Mouse (Mus musculus): Measurements from ENCODE around the gene Mmp11. TPM values are rescaled to one million over a fixed set of nuclear protein-coding genes. Genes with fewer than 3 reads are reported as not detected.
"Not testable (repeated sequence)": the region's sequence is repeated elsewhere in the genome, so short reads cannot be mapped to it uniquely, and the experiment has no call there.

Gene Mmp11
- polyA plus RNA-seq, 1 experiment from 2014 or later = 25.1 TPM

- Histone ChIP-seq H3K4me3 (ENCODE audit: low read depth, low read length) (no peak overlapping the region), H3K9me3 (ENCODE audit: control insufficient read depth, low read length) (no peaks in the 10 kb centered on the region), H3K9ac (ENCODE audit: low read length) (no peak overlapping the region), H3K27ac (ENCODE audit: low read depth, low read length) (no peak overlapping the region), H3K27me3 (ENCODE audit: control insufficient read depth, insufficient read depth, low read length) (no peaks in the 10 kb centered on the region), H3K4me2 (ENCODE audit: low read depth, low read length, severe bottlenecking) (no peak overlapping the region), H3K4me1 (replicated peaks; ENCODE audit: control insufficient read depth, insufficient read depth, low read length) (peaks cover 4% of the 10 kb centered on the region; the same call in 1 of the 2 replicates), H3K36me3 (ENCODE audit: control insufficient read depth, insufficient read depth, low read length) (peaks cover 5% of the 10 kb centered on the region; the same call in 1 of the 2 replicates)
- 100% methylated on average over 1 of the region's 1 CpGs for WGBS
- DNase-seq (ENCODE audit: low spot score) (no peak), ATAC-seq (replicated peaks; ENCODE audit: low FRiP score) (no peak)
Observed at GRCm38 (mm10) chr10:75896208-75896607, 40.1 kb downstream of the Mmp11 start.

GRCm38 (mm10) chr10:75895730-75896129 is 40.6 kb downstream of the Mmp11 start:
- no peak for DNase-seq (ENCODE audit: low spot score)
- no peak for ATAC-seq (replicated peaks; ENCODE audit: low FRiP score)
- no peak overlapping the region for H3K9ac ChIP-seq (ENCODE audit: low read length)
- H3K4me2 ChIP-seq (ENCODE audit: low read depth, low read length, severe bottlenecking) = no peak overlapping the region
- H3K27ac ChIP-seq (ENCODE audit: low read depth, low read length) = no peak overlapping the region
- H3K36me3 ChIP-seq (ENCODE audit: control insufficient read depth, insufficient read depth, low read length) = peaks cover 5% of the 10 kb centered on the region; the same call in 1 of the 2 replicates
- WGBS = 94% methylated on average over 5 of the region's 5 CpGs
- no peaks in the 10 kb centered on the region for H3K27me3 ChIP-seq (ENCODE audit: control insufficient read depth, insufficient read depth, low read length)
- no peak overlapping the region for H3K4me3 ChIP-seq (ENCODE audit: low read depth, low read length)
- H3K4me1 ChIP-seq (replicated peaks; ENCODE audit: control insufficient read depth, insufficient read depth, low read length) = peaks cover 4% of the 10 kb centered on the region; the same call in 1 of the 2 replicates
- no peaks in the 10 kb centered on the region for H3K9me3 ChIP-seq (ENCODE audit: control insufficient read depth, low read length)

- Histone ChIP-seq H3K4me2 (ENCODE audit: low read depth, low read length, severe bottlenecking) (no peak overlapping the region), H3K27me3 (ENCODE audit: control insufficient read depth, insufficient read depth, low read length) (no peaks in the 10 kb centered on the region), H3K36me3 (ENCODE audit: control insufficient read depth, insufficient read depth, low read length) (peaks cover 5% of the 10 kb centered on the region; the same call in 1 of the 2 replicates), H3K27ac (ENCODE audit: low read depth, low read length) (no peak overlapping the region), H3K4me1 (replicated peaks; ENCODE audit: control insufficient read depth, insufficient read depth, low read length) (peaks cover 4% of the 10 kb centered on the region; the same call in 1 of the 2 replicates), H3K4me3 (ENCODE audit: low read depth, low read length) (no peak overlapping the region), H3K9me3 (ENCODE audit: control insufficient read depth, low read length) (no peaks in the 10 kb centered on the region), H3K9ac (ENCODE audit: low read length) (no peak overlapping the region)
- DNase-seq (ENCODE audit: low spot score) (no peak), ATAC-seq (replicated peaks; ENCODE audit: low FRiP score) (no peak)
- WGBS = 81% methylated on average over 6 of the region's 6 CpGs
Observed at GRCm38 (mm10) chr10:75894601-75895000, 41.7 kb downstream of the Mmp11 start.

GRCm38 (mm10) chr10:75893089-75893750 is 43.1 kb downstream of the Mmp11 start, which contains the start of gene Derl3:
Gene Derl3, plus strand, starts transcription at chr10:75893413.
- 1% methylated on average over 49 of the region's 51 CpGs for WGBS
- peak within 1 kb of the TSS; percentile 72 for H3K4me2 ChIP-seq (ENCODE audit: low read depth, low read length, severe bottlenecking)
- peak within 1 kb of the TSS; percentile 26 for H3K4me3 ChIP-seq (ENCODE audit: low read depth, low read length)
- peak within 1 kb of the TSS; percentile 31; the same call in 1 of the 2 replicates for H3K9ac ChIP-seq (ENCODE audit: low read length)
- no peaks in the 10 kb centered on the region for H3K9me3 ChIP-seq (ENCODE audit: control insufficient read depth, low read length)
- H3K4me1 ChIP-seq (replicated peaks; ENCODE audit: control insufficient read depth, insufficient read depth, low read length) = peaks cover 4% of the 10 kb centered on the region; the same call in 1 of the 2 replicates
- ATAC-seq (replicated peaks; ENCODE audit: low FRiP score) (peak; percentile 100), DNase-seq (ENCODE audit: low spot score) (peak; percentile 96)
- no peak within 1 kb of the TSS for H3K27ac ChIP-seq (ENCODE audit: low read depth, low read length)
- no peaks in the 10 kb centered on the region for H3K27me3 ChIP-seq (ENCODE audit: control insufficient read depth, insufficient read depth, low read length)
- H3K36me3 ChIP-seq (ENCODE audit: control insufficient read depth, insufficient read depth, low read length) = peaks cover 5% of the 10 kb centered on the region; the same call in 1 of the 2 replicates

GRCm38 (mm10) chr10:75889406-75890153 is 46.7 kb downstream of the Mmp11 start:
- ATAC-seq (replicated peaks; ENCODE audit: low FRiP score) (no peak), DNase-seq (ENCODE audit: low spot score) (no peak)
- H3K9ac ChIP-seq (ENCODE audit: low read length) = no peak overlapping the region
- H3K27me3 ChIP-seq (ENCODE audit: control insufficient read depth, insufficient read depth, low read length) = no peaks in the 10 kb centered on the region
- H3K9me3 ChIP-seq (ENCODE audit: control insufficient read depth, low read length) = no peaks in the 10 kb centered on the region
- H3K4me1 ChIP-seq (replicated peaks; ENCODE audit: control insufficient read depth, insufficient read depth, low read length) = peaks cover 4% of the 10 kb centered on the region; the same call in 1 of the 2 replicates
- 60% methylated on average over 8 of the region's 8 CpGs for WGBS
- H3K36me3 ChIP-seq (ENCODE audit: control insufficient read depth, insufficient read depth, low read length) = no peaks in the 10 kb centered on the region
- H3K27ac ChIP-seq (ENCODE audit: low read depth, low read length) = no peak overlapping the region
- no peak overlapping the region for H3K4me3 ChIP-seq (ENCODE audit: low read depth, low read length)
- no peak overlapping the region for H3K4me2 ChIP-seq (ENCODE audit: low read depth, low read length, severe bottlenecking)

- not testable (repeated sequence) for H3K4me1 ChIP-seq (replicated peaks; ENCODE audit: control insufficient read depth, insufficient read depth, low read length); H3K9me3 ChIP-seq (ENCODE audit: control insufficient read depth, low read length); H3K27ac ChIP-seq (ENCODE audit: low read depth, low read length); H3K36me3 ChIP-seq (ENCODE audit: control insufficient read depth, insufficient read depth, low read length); H3K4me3 ChIP-seq (ENCODE audit: low read depth, low read length); ATAC-seq (replicated peaks; ENCODE audit: low FRiP score); DNase-seq (ENCODE audit: low spot score); H3K4me2 ChIP-seq (ENCODE audit: low read depth, low read length, severe bottlenecking); H3K27me3 ChIP-seq (ENCODE audit: control insufficient read depth, insufficient read depth, low read length); H3K9ac ChIP-seq (ENCODE audit: low read length)
- 88% methylated on average over 5 of the region's 5 CpGs for WGBS
Observed at GRCm38 (mm10) chr10:75887504-75887903, 48.8 kb downstream of the Mmp11 start.

GRCm38 (mm10) chr10:75884742-75885141 is 51.6 kb downstream of the Mmp11 start:
- H3K4me2 ChIP-seq (ENCODE audit: low read depth, low read length, severe bottlenecking) = no peak overlapping the region
- no peaks in the 10 kb centered on the region for H3K36me3 ChIP-seq (ENCODE audit: control insufficient read depth, insufficient read depth, low read length)
- no peaks in the 10 kb centered on the region for H3K27me3 ChIP-seq (ENCODE audit: control insufficient read depth, insufficient read depth, low read length)
- no peak overlapping the region for H3K27ac ChIP-seq (ENCODE audit: low read depth, low read length)
- ATAC-seq (replicated peaks; ENCODE audit: low FRiP score) (no peak), DNase-seq (ENCODE audit: low spot score) (no peak)
- no peak overlapping the region for H3K4me3 ChIP-seq (ENCODE audit: low read depth, low read length)
- H3K9ac ChIP-seq (ENCODE audit: low read length) = no peak overlapping the region
- H3K4me1 ChIP-seq (replicated peaks; ENCODE audit: control insufficient read depth, insufficient read depth, low read length) = peaks cover 10% of the 10 kb centered on the region; the same call in 1 of the 2 replicates
- 93% methylated on average over 8 of the region's 8 CpGs for WGBS
- H3K9me3 ChIP-seq (ENCODE audit: control insufficient read depth, low read length) = no peaks in the 10 kb centered on the region

- no peaks in the 10 kb centered on the region for H3K9me3 ChIP-seq (ENCODE audit: control insufficient read depth, low read length)
Observed at GRCm38 (mm10) chr10:75883232-75883552, 53.1 kb downstream of the Mmp11 start.

More at GRCm38 (mm10) chr10:75883232-75883552, 53.1 kb downstream of the Mmp11 start:
- 1% methylated on average over 10 of the region's 10 CpGs for WGBS
- DNase-seq (ENCODE audit: low spot score) (peak; percentile 86), ATAC-seq (replicated peaks; ENCODE audit: low FRiP score) (peak; percentile 84)
- H3K4me2 ChIP-seq (ENCODE audit: low read depth, low read length, severe bottlenecking) = peak overlapping the region; percentile 16; the same call in 1 of the 2 replicates
- no peaks in the 10 kb centered on the region for H3K36me3 ChIP-seq (ENCODE audit: control insufficient read depth, insufficient read depth, low read length)
- H3K27me3 ChIP-seq (ENCODE audit: control insufficient read depth, insufficient read depth, low read length) = no peaks in the 10 kb centered on the region
- H3K4me1 ChIP-seq (replicated peaks; ENCODE audit: control insufficient read depth, insufficient read depth, low read length) = peaks cover 10% of the 10 kb centered on the region; the same call in 1 of the 2 replicates
- H3K9ac ChIP-seq (ENCODE audit: low read length) = no peak overlapping the region
- no peak overlapping the region for H3K27ac ChIP-seq (ENCODE audit: low read depth, low read length)
- H3K4me3 ChIP-seq (ENCODE audit: low read depth, low read length) = no peak overlapping the region
